ENCODE assay signal across 22 mouse cellular contexts in genomic region chr7:28575597-28575996, GRCm38 (mm10). TPM values are rescaled to one million over a fixed set of nuclear protein-coding genes. Genes with fewer than 3 reads are reported as not detected.
A peak's percentile ranks its signal among the peaks of the same experiment; 100 is the strongest.
DNase-seq lines count a peak whose midpoint lies in the region; ATAC-seq and TF ChIP-seq lines count a peak whose summit lies in the region.
"Had no signal": no experiment of that assay in that cellular context is flagged by ENCODE, and none has a peak within 500 bp of the region (broad histone marks: within the 10 kb centered on the region; RNA-seq: fewer than 3 reads in every experiment).

No protein-coding gene starts in this region.

- peak overlapping the region; percentile 9; the same call in 1 of the 2 replicates for H3K9ac ChIP-seq in lung, embryonic 16.5 days (ENCODE audit: low read length)
- H3K9ac ChIP-seq in liver, embryonic 14.5 days (replicated peaks), result no peak overlapping the region; the same call in 1 of the 2 replicates
- H3K9ac ChIP-seq in stomach, embryonic 16.5 days (ENCODE audit: low read length), result no peak overlapping the region
- H3K9ac ChIP-seq in forebrain, embryonic 12.5 days, result no peak overlapping the region
- H3K9ac ChIP-seq: hindbrain, embryonic 15.5 days; limb, embryonic 12.5 days; neural tube, embryonic 12.5 days had no signal

- H3K27me3 ChIP-seq in lung, embryonic 16.5 days (ENCODE audit: control insufficient read depth, insufficient read depth, low read depth, low read length), result no peaks in the 10 kb centered on the region
- no peaks in the 10 kb centered on the region for H3K27me3 ChIP-seq in liver, embryonic 14.5 days (ENCODE audit: control insufficient read depth, insufficient read depth, low read length)
- no peaks in the 10 kb centered on the region for H3K27me3 ChIP-seq in stomach, embryonic 16.5 days (ENCODE audit: control insufficient read depth, insufficient read depth, low read length)
- no peaks in the 10 kb centered on the region for H3K27me3 ChIP-seq in forebrain, embryonic 12.5 days
- H3K27me3 ChIP-seq: hindbrain, embryonic 15.5 days; limb, embryonic 12.5 days; neural tube, embryonic 12.5 days had no signal

- no peak overlapping the region for H3K27ac ChIP-seq in lung, embryonic 16.5 days (ENCODE audit: low read length)
- peak overlapping the region; percentile 16 for H3K27ac ChIP-seq in liver, embryonic 14.5 days
- peak overlapping the region; percentile 97 for H3K27ac ChIP-seq in stomach, embryonic 16.5 days (ENCODE audit: low read length)
- no peak overlapping the region for H3K27ac ChIP-seq in forebrain, embryonic 12.5 days
- H3K27ac ChIP-seq: hindbrain, embryonic 15.5 days; left cerebral cortex, adult 2 months; neural tube, embryonic 12.5 days had no signal

- TF ChIP-seq EP300 in liver, embryonic 14.5 days (IDR thresholded peaks at IDR 0.05; ENCODE audit: low read depth), result peak; percentile 66

- H3K4me1 ChIP-seq in lung, embryonic 16.5 days (replicated peaks; ENCODE audit: control insufficient read depth, insufficient read depth, low read length), result peaks cover 70% of the 10 kb centered on the region
- peaks cover 70 to 83% of the 10 kb centered on the region in 2 experiments for H3K4me1 ChIP-seq in liver, embryonic 14.5 days (replicated peaks; ENCODE audit: control insufficient read depth in 2 of 2, insufficient read depth in 2 of 2, low read length in 1 of 2)
- H3K4me1 ChIP-seq in stomach, embryonic 16.5 days (ENCODE audit: control insufficient read depth, insufficient read depth, low read length), result peaks cover 74% of the 10 kb centered on the region
- H3K4me1 ChIP-seq in forebrain, embryonic 12.5 days, result peaks cover 25% of the 10 kb centered on the region

- 0 out of 2 replicates have a peak, but pooled peaks cover 2% of the 10 kb centered on the region for H3K36me3 ChIP-seq in lung, embryonic 16.5 days (ENCODE audit: control insufficient read depth, insufficient read depth, low read length)
- H3K36me3 ChIP-seq in liver, embryonic 14.5 days (replicated peaks; ENCODE audit: control insufficient read depth, insufficient read depth, low read depth), result no peaks in the 10 kb centered on the region
- H3K36me3 ChIP-seq in stomach, embryonic 16.5 days (ENCODE audit: control insufficient read depth, insufficient read depth, low read length), result no peaks in the 10 kb centered on the region
- H3K36me3 ChIP-seq in forebrain, embryonic 12.5 days (replicated peaks), result peaks cover 4% of the 10 kb centered on the region; the same call in 1 of the 2 replicates
- H3K36me3 ChIP-seq: hindbrain, embryonic 15.5 days; neural tube, embryonic 12.5 days had no signal

- 78% methylated on average over 11 of the region's 11 CpGs for WGBS in lung, embryonic 16.5 days
- 30% methylated on average over 11 of the region's 11 CpGs for WGBS in liver, embryonic 14.5 days (ENCODE audit: insufficient replicate concordance)
- WGBS in stomach, embryonic 16.5 days, result 80% methylated on average over 11 of the region's 11 CpGs
- WGBS in forebrain, embryonic 12.5 days, result 93% methylated on average over 11 of the region's 11 CpGs

- no peak overlapping the region for H3K4me3 ChIP-seq in lung, embryonic 16.5 days (ENCODE audit: low read length)
- H3K4me3 ChIP-seq in liver, embryonic 14.5 days (ENCODE audit: insufficient read depth in 1 of 2, low read depth in 2 of 2, low read length in 2 of 2), result no peak overlapping the region
- H3K4me3 ChIP-seq in stomach, embryonic 16.5 days (replicated peaks; ENCODE audit: low read length), result no peak overlapping the region
- H3K4me3 ChIP-seq in forebrain, embryonic 12.5 days (replicated peaks), result no peak overlapping the region
- H3K4me3 ChIP-seq: hindbrain, embryonic 15.5 days; left cerebral cortex, adult 2 months; limb, embryonic 12.5 days; neural tube, embryonic 12.5 days had no signal

- no peaks in the 10 kb centered on the region for H3K9me3 ChIP-seq in lung, embryonic 16.5 days (ENCODE audit: control insufficient read depth, low read length)
- no peaks in the 10 kb centered on the region for H3K9me3 ChIP-seq in liver, embryonic 14.5 days (ENCODE audit: control insufficient read depth, low read length)
- no peaks in the 10 kb centered on the region for H3K9me3 ChIP-seq in stomach, embryonic 16.5 days (replicated peaks; ENCODE audit: control insufficient read depth, low read length)
- no peaks in the 10 kb centered on the region for H3K9me3 ChIP-seq in forebrain, embryonic 12.5 days
- H3K9me3 ChIP-seq: hindbrain, embryonic 15.5 days; limb, embryonic 12.5 days; neural tube, embryonic 12.5 days had no signal

- TF ChIP-seq CTCF in liver, embryonic 14.5 days (IDR thresholded peaks at IDR 0.05; ENCODE audit: low read depth), result no peak

- H3K4me2 ChIP-seq in lung, embryonic 16.5 days (ENCODE audit: low read depth, low read length), result no peak overlapping the region
- peak overlapping the region; percentile 58 for H3K4me2 ChIP-seq in liver, embryonic 14.5 days (ENCODE audit: low read depth)
- H3K4me2 ChIP-seq in stomach, embryonic 16.5 days (ENCODE audit: low read depth, low read length), result 0 out of 2 replicates have a peak overlapping the region, but pooled peaks have one; percentile 9
- no peak overlapping the region for H3K4me2 ChIP-seq in forebrain, embryonic 12.5 days
- H3K4me2 ChIP-seq: hindbrain, embryonic 15.5 days; limb, embryonic 12.5 days; neural tube, embryonic 12.5 days had no signal

- ATAC-seq in lung, embryonic 16.5 days (ENCODE audit: low read depth), result no peak
- ATAC-seq in liver, embryonic 14.5 days (ENCODE audit: insufficient read depth), result peak; percentile 38
- no peak for ATAC-seq in stomach, embryonic 16.5 days (ENCODE audit: insufficient read depth, low FRiP score)
- no peak for ATAC-seq in forebrain, embryonic 12.5 days (ENCODE audit: low FRiP score)
- ATAC-seq: CD4-positive, CD25-positive, alpha-beta regulatory T cell, adult 4 months had no signal

- no peak for DNase-seq in lung, adult 18-20 months
- DNase-seq in layer of hippocampus, adult 8-10 months (ENCODE audit: low spot score in 2 of 2), result peak; percentile 73 to 76
- DNase-seq in liver, embryonic 14.5 days (ENCODE audit: low read depth in 3 of 3, low spot score in 3 of 3), result peak in 2 of 3 experiments; percentile 40 to 49
- DNase-seq in testis, postnatal 14 days (ENCODE audit: low spot score), result no peak
- DNase-seq in frontal cortex, adult 2 months (ENCODE audit: extremely low spot score in 1 of 2, low spot score in 1 of 2), result no peak
- DNase-seq: adrenal gland, postnatal 10 days; cerebellum, adult 9-10 months; gastrocnemius, postnatal 10 days; heart, postnatal 14 days; right cerebral cortex, postnatal 4 days had no signal

RNA-seq across cellular contexts. Expression of gene Samd4b, which starts 22.3 kb away (rescaled TPM):
- polyA plus RNA-seq in lung, embryonic 16.5 days (2015; fragmentation: Nextera tagmentation; extraction: Ambion mirVana), result 11.9 and 15.1 TPM in 2 replicates
- total RNA-seq in layer of hippocampus, adult 8-10 months (2022), result 10 to 100 TPM; 62.6 to 73.9 (median 66.2) TPM
- 12.0 and 14.2 TPM in 2 replicates for polyA plus RNA-seq in liver, embryonic 14.5 days (2012; rRNA removed)
- polyA plus RNA-seq in liver, embryonic 14.5 days (2014; fragmentation: Nextera tagmentation; extraction: Ambion mirVana), result 4.5 and 5.9 TPM in 2 replicates
- polyA plus RNA-seq in stomach, embryonic 16.5 days (2015; fragmentation: Nextera tagmentation; extraction: Ambion mirVana), result 10.9 and 11.2 TPM in 2 replicates
- polyA plus RNA-seq in frontal cortex, adult 2 months (2012; rRNA removed), result 62.4 and 66.9 TPM in 2 replicates
- 35.6 and 37.6 TPM in 2 replicates for polyA plus RNA-seq in forebrain, embryonic 12.5 days (2016; fragmentation: Nextera tagmentation; extraction: Ambion mirVana)

RNA-seq across cellular contexts. Expression of gene Pak4, which starts 22.4 kb away (rescaled TPM):
- polyA plus RNA-seq in lung, embryonic 16.5 days (2015; fragmentation: Nextera tagmentation; extraction: Ambion mirVana), result 58.2 and 60.5 TPM in 2 replicates
- 10 to 100 TPM; 12.2 to 14.2 (median 13.1) TPM for total RNA-seq in layer of hippocampus, adult 8-10 months (2022)
- polyA plus RNA-seq in liver, embryonic 14.5 days (2012; rRNA removed), result 11.5 and 12.3 TPM in 2 replicates
- 8.5 and 8.6 TPM in 2 replicates for polyA plus RNA-seq in liver, embryonic 14.5 days (2014; fragmentation: Nextera tagmentation; extraction: Ambion mirVana)
- polyA plus RNA-seq in stomach, embryonic 16.5 days (2015; fragmentation: Nextera tagmentation; extraction: Ambion mirVana), result 54.8 and 64.4 TPM in 2 replicates
- 8.7 and 8.8 TPM in 2 replicates for polyA plus RNA-seq in frontal cortex, adult 2 months (2012; rRNA removed)
- polyA plus RNA-seq in forebrain, embryonic 12.5 days (2016; fragmentation: Nextera tagmentation; extraction: Ambion mirVana), result 41.0 and 43.9 TPM in 2 replicates

RNA-seq across cellular contexts. Expression of gene Nccrp1, which starts 28.5 kb away (rescaled TPM):
- polyA plus RNA-seq in lung, embryonic 16.5 days (2015; fragmentation: Nextera tagmentation; extraction: Ambion mirVana), result not detected in 2 replicates
- under 1 TPM in 1 of 4 experiments, not detected in 3; 0.36 TPM for total RNA-seq in layer of hippocampus, adult 8-10 months (2022)
- 0.05 TPM in 1 of 2 replicates, not detected in the other for polyA plus RNA-seq in liver, embryonic 14.5 days (2012; rRNA removed)
- not detected in 2 replicates for polyA plus RNA-seq in liver, embryonic 14.5 days (2014; fragmentation: Nextera tagmentation; extraction: Ambion mirVana)
- polyA plus RNA-seq in stomach, embryonic 16.5 days (2015; fragmentation: Nextera tagmentation; extraction: Ambion mirVana), result 19.7 and 34.8 TPM in 2 replicates
- polyA plus RNA-seq in frontal cortex, adult 2 months (2012; rRNA removed), result 1.1 and 2.1 TPM in 2 replicates
- polyA plus RNA-seq in forebrain, embryonic 12.5 days (2016; fragmentation: Nextera tagmentation; extraction: Ambion mirVana), result not detected in 2 replicates
- total RNA-seq: adrenal gland, postnatal 10 days; gastrocnemius, postnatal 10 days; heart, adult 8-10 months; heart, postnatal 14 days; MEL had no signal
- polyA plus RNA-seq: CD4-positive, CD25-positive, alpha-beta regulatory T cell, adult 4 months; limb, embryonic 12.5 days; neural tube, embryonic 12.5 days had no signal

RNA-seq across cellular contexts. Expression of gene Sycn, which starts 34.9 kb away (rescaled TPM):
- polyA plus RNA-seq in lung, embryonic 16.5 days (2015; fragmentation: Nextera tagmentation; extraction: Ambion mirVana), result not detected in 2 replicates
- total RNA-seq in layer of hippocampus, adult 8-10 months (2022), result not detected
- polyA plus RNA-seq in liver, embryonic 14.5 days (2012; rRNA removed), result not detected in 2 replicates
- not detected in 2 replicates for polyA plus RNA-seq in liver, embryonic 14.5 days (2014; fragmentation: Nextera tagmentation; extraction: Ambion mirVana)
- polyA plus RNA-seq in stomach, embryonic 16.5 days (2015; fragmentation: Nextera tagmentation; extraction: Ambion mirVana), result 124 and 215 TPM in 2 replicates
- polyA plus RNA-seq in frontal cortex, adult 2 months (2012; rRNA removed), result 0.40 TPM in 1 of 2 replicates, not detected in the other
- not detected in 2 replicates for polyA plus RNA-seq in forebrain, embryonic 12.5 days (2016; fragmentation: Nextera tagmentation; extraction: Ambion mirVana)
- total RNA-seq: adrenal gland, postnatal 10 days; gastrocnemius, postnatal 10 days; heart, adult 8-10 months; heart, postnatal 14 days; left cerebral cortex, adult 2 months; megakaryocyte, adult 5-6 weeks; MEL; midbrain, postnatal 0 days had no signal
- polyA plus RNA-seq: CD4-positive, CD25-positive, alpha-beta regulatory T cell, adult 4 months; hindbrain, embryonic 15.5 days; limb, embryonic 12.5 days; midbrain, postnatal 0 days; neural tube, embryonic 12.5 days had no signal

RNA-seq across cellular contexts. Expression of gene Ifnl3, which starts 53.0 kb away (rescaled TPM):
- polyA plus RNA-seq in lung, embryonic 16.5 days (2015; fragmentation: Nextera tagmentation; extraction: Ambion mirVana), result not detected in 2 replicates
- not detected for total RNA-seq in layer of hippocampus, adult 8-10 months (2022)
- not detected in 2 replicates for polyA plus RNA-seq in liver, embryonic 14.5 days (2012; rRNA removed)
- polyA plus RNA-seq in liver, embryonic 14.5 days (2014; fragmentation: Nextera tagmentation; extraction: Ambion mirVana), result not detected in 2 replicates
- polyA plus RNA-seq in stomach, embryonic 16.5 days (2015; fragmentation: Nextera tagmentation; extraction: Ambion mirVana), result not detected in 2 replicates
- polyA plus RNA-seq in frontal cortex, adult 2 months (2012; rRNA removed), result not detected in 2 replicates
- not detected in 2 replicates for polyA plus RNA-seq in forebrain, embryonic 12.5 days (2016; fragmentation: Nextera tagmentation; extraction: Ambion mirVana)
- total RNA-seq: adrenal gland, postnatal 10 days; gastrocnemius, postnatal 10 days; heart, adult 8-10 months; heart, postnatal 14 days; left cerebral cortex, adult 2 months; megakaryocyte, adult 5-6 weeks; MEL; midbrain, postnatal 0 days had no signal
- polyA plus RNA-seq: CD4-positive, CD25-positive, alpha-beta regulatory T cell, adult 4 months; hindbrain, embryonic 15.5 days; limb, embryonic 12.5 days; midbrain, postnatal 0 days; neural tube, embryonic 12.5 days had no signal

Comparison
In these comparisons a context has a peak if more than half of its experiments do, and no peak if none do; other contexts are left out.
1. H3K27ac ChIP-seq: peak in liver, embryonic 14.5 days (single experiment) and stomach, embryonic 16.5 days (single experiment); none in lung, embryonic 16.5 days (single experiment) and forebrain, embryonic 12.5 days (single experiment).
2. H3K4me2 ChIP-seq: peak in liver, embryonic 14.5 days (single experiment) and stomach, embryonic 16.5 days (single experiment); none in lung, embryonic 16.5 days (single experiment) and forebrain, embryonic 12.5 days (single experiment).
3. DNase-seq: peak in layer of hippocampus, adult 8-10 months (2 of 2) and liver, embryonic 14.5 days (2 of 3); none in lung, adult 18-20 months (0 of 2), testis, postnatal 14 days (single experiment) and frontal cortex, adult 2 months (0 of 2).